Mouse (Mus musculus): ENCODE measurements around the gene Olfr18.
A peak's percentile ranks its signal among the peaks of the same experiment; 100 is the strongest.
"Not testable (repeated sequence)": the region's sequence is repeated elsewhere in the genome, so short reads cannot be mapped to it uniquely, and the experiment has no call there.

The Olfr18 gene

GRCm38 (mm10) chr9:20335994-20336393, at the start of gene Olfr18:
Gene Olfr18, minus strand, starts transcription at chr9:20336094.
- DNase-seq: no peak

GRCm38 (mm10) chr9:20385343-20385703, 49.4 kb upstream of the Olfr18 start:
- no peak for DNase-seq

DNA sequence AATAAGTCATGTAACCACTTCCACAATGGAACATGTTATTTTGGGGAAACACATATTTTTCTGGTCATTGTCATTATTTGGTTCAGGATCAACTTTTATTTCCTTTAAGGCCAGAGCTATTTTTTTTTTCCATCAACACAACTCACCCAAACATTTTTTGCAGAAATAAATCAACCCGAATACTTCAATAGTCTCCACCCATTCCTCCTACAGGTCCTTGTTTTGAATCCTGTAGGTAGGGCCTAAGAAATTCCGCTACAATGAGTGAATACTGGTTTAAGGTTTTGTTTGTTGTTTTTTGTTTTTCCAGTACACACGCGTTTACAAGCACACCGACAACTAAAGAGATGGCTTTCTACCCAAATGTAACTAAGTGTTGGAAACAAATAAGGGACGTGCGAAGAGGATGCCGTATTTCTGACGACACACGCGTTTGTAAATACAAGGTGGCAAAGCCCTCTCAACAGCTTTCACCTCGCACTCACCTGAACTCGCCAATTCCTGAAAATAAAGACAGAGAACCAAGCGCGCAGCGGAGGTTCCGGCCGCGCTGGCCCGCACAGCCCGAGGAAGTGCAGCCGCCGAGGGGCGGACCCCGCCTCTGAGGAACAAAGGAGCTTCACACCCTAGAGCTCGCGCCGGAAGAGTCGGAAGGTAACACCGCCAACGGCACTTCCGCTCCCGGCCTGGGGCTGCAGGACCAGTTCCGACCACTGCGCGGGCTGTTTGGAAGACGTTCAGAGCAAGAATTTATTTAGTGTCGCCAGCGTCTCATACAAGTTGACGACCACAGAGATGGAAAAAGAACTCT, 48.8 kb upstream of the Olfr18 start, which contains the start of gene Zfp560:
Gene Zfp560 (minus strand): TSS at position 646 of the 811 bp plus-strand sequence.
- DNase-seq: peak; percentile 90

DNA sequence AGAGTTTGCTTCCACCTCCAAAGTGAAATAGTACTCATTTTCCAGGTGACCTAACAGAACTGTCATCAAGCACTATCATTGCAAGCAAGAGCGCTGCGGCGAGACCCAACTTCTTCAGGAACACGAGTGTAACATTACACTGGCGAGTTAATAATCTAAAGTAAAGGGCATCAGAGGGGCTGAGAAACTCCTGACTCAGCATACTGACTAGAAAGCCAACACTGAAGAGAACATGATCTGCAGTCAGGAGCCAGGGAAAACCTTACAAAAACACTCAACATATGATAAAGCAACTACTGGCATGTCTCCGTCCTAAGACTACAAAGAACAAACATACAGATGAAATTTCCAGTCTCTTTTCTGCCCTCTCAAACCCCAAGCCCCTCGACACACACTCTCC, 47.8 kb upstream of the Olfr18 start:
- DNase-seq: no peak

DNA sequence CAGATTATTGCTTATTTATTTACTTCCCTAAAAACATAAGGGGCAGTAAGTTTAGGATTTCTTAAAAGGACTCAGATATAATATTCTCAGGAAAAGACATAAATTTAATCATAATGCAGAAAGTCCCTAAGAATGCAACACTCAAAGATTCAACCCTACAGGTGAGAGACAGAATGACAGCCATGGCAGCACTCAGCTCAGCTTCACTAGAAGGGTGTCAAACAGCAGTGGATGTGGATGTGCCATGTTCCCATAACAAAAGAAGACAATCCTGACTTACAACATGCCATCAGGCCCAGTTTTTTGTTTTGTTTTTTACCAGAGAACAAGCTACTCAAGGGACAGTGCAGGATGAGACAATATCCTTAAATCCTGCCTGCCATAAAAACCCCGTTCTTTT, 38.8 kb upstream of the Olfr18 start:
- DNase-seq: no peak

- no peak for DNase-seq
Observed at GRCm38 (mm10) chr9:20367311-20367710, 31.4 kb upstream of the Olfr18 start.

DNA sequence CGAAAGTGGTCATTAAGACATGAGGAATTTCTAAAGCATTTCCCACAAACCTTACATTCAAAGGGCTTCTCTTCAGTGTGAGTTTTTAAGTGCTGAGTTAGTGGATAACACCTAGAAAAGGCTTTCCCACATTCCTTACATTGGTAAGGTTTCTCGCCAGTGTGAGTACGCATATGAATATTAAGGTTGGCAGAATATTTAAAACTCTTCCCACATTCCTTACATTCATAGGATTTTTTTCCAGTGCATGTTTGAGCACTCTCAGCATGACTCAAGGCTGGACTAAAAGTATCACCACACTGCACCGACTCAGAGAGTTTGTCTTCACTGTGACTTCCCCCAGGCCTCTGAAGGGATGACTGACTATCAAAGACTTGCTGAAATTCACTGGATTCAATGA, 12.6 kb upstream of the Olfr18 start:
- DNase-seq: no peak

- DNase-seq: no peak
Observed at GRCm38 (mm10) chr9:20298232-20298631, 37.7 kb downstream of the Olfr18 start, which contains the start of gene Olfr873. Gene Olfr873, plus strand, starts transcription at chr9:20298532.

- DNase-seq: not testable (repeated sequence)
Observed at GRCm38 (mm10) chr9:20295562-20295961, 40.3 kb downstream of the Olfr18 start.

- DNase-seq: no peak
Observed at GRCm38 (mm10) chr9:20282051-20282450, 53.8 kb downstream of the Olfr18 start, which contains the start of gene Olfr39. Gene Olfr39, plus strand, starts transcription at chr9:20282351.

Measured in lung, postnatal 14 days (tissue).